Mouse (Mus musculus) lung, postnatal 0 days (tissue): ENCODE measurements around the gene Tfcp2. TPM values are rescaled to one million over a fixed set of nuclear protein-coding genes. Genes with fewer than 3 reads are reported as not detected.
"Not testable (repeated sequence)": the region's sequence is repeated elsewhere in the genome, so short reads cannot be mapped to it uniquely, and the experiment has no call there.

ENCODE experiments used
- ATAC-seq: fragments of 200-750 bp; cut with Nextera tagmentation; 2 replicates; pipeline ENCODE4 v1.8.0; 2017; ENCODE audit warnings: moderate library complexity
- DNase-seq: peaks from one replicate; pipeline ENCODE4 v3.0.0-alpha.2; 2016; ENCODE audit warnings: low spot score
- H3K27ac ChIP-seq: fragments of 300-500 bp; sonication (generic); 2 replicates; pipeline ENCODE4 v1.5.1; 2014; ENCODE audit warnings: antibody characterized with exemption, mild to moderate bottlenecking, low read length, mixed read lengths
- H3K27me3 ChIP-seq: fragments of 300-500 bp; sonication (generic); replicated peaks from 2 replicates; pipeline ENCODE4 v1.6.1; 2014; ENCODE audit warnings: low read length, mixed read lengths; ENCODE audit not compliant: insufficient read depth
- H3K36me3 ChIP-seq: fragments of 300-500 bp; sonication (generic); 2 replicates; pipeline ENCODE4 v1.6.1; 2014; ENCODE audit warnings: low read length, mixed read lengths; ENCODE audit not compliant: insufficient read depth
- H3K4me1 ChIP-seq: fragments of 300-500 bp; sonication (generic); 2 replicates; pipeline ENCODE4 v1.6.1; 2014; ENCODE audit warnings: antibody characterized with exemption, low read depth, low read length, mixed read lengths; ENCODE audit not compliant: insufficient read depth
- H3K4me2 ChIP-seq: fragments of 300-500 bp; sonication (generic); replicated peaks from 2 replicates; pipeline ENCODE4 v1.6.1; 2014; ENCODE audit warnings: low read depth, mild to moderate bottlenecking, low read length, moderate library complexity, mixed read lengths
- H3K4me3 ChIP-seq: fragments of 300-500 bp; sonication (generic); 2 replicates; pipeline ENCODE4 v1.5.1; 2014; ENCODE audit warnings: low read depth, low read length
- H3K9ac ChIP-seq: fragments of 300-500 bp; sonication (generic); replicated peaks from 2 replicates; pipeline ENCODE4 v1.6.1; 2014; ENCODE audit warnings: low read depth, mild to moderate bottlenecking
- H3K9me3 ChIP-seq: fragments of 300-500 bp; sonication (generic); 2 replicates; pipeline ENCODE4 v1.6.1; 2016; ENCODE audit warnings: low read length, mixed read lengths
- CTCF ChIP-seq: IDR thresholded peaks from 2 replicates; pipeline ENCODE4 v1.5.1; 2016; ENCODE audit warnings: antibody characterized with exemption, mild to moderate bottlenecking
- EP300 ChIP-seq: IDR thresholded peaks from 2 replicates; pipeline ENCODE4 v1.6.1; 2016; ENCODE audit warnings: antibody characterized with exemption, mild to moderate bottlenecking, control low read depth
- WGBS: fragments of 180-500 bp; shearing (Covaris S2); extraction: QIAGEN DNeasy Blood & Tissue Kit; methylation state at CpG from one replicate; pipeline ENCODE4 v1.1.7; 2014; 5-methylcytosine and 5-hydroxymethylcytosine counted together
- polyA plus RNA-seq: library from polyadenylated mRNA; unstranded; fragments of >200 nt; fragmentation: Nextera tagmentation; extraction: Ambion mirVana; gene quantifications from 2 replicates; pipeline ENCODE4 v1.2.1, GENCODE M21; 2015

Tfcp2 gene
- polyA plus RNA-seq, 1 experiment from 2014 or later = 13.9 TPM

DNA sequence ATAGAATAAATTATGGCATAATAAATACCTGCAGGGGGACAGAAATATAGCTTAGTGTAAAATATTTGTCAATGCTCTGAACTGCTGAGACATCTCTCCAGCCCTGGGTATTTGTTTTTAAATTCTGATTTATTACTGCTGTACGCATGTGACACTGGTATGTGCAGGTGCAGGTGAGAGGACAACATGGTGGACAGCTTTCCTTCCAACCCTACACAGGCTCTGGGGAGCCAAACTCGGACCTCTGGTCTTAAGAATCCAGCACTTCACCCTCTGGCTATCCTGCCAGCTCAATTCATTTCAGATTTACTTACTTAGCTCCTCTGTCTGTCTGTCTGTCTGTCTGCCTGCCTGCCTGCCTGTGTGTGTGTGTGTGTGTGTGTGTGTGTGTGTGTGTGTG is 36.7 kb downstream of the Tfcp2 start:
- Histone ChIP-seq H3K4me1 (no peaks in the 10 kb centered on the region), H3K36me3 (peaks cover 24% of the 10 kb centered on the region), H3K9me3 (no peaks in the 10 kb centered on the region), H3K27me3 (no peaks in the 10 kb centered on the region), H3K9ac (no peak overlapping the region), H3K27ac (no peak overlapping the region), H3K4me2 (no peak overlapping the region), H3K4me3 (no peak overlapping the region)
- no peak for ATAC-seq
- no peak for DNase-seq
- 89% methylated on average over 2 of the region's 2 CpGs for WGBS
- no peak for TF ChIP-seq EP300
- TF ChIP-seq CTCF = no peak

DNA sequence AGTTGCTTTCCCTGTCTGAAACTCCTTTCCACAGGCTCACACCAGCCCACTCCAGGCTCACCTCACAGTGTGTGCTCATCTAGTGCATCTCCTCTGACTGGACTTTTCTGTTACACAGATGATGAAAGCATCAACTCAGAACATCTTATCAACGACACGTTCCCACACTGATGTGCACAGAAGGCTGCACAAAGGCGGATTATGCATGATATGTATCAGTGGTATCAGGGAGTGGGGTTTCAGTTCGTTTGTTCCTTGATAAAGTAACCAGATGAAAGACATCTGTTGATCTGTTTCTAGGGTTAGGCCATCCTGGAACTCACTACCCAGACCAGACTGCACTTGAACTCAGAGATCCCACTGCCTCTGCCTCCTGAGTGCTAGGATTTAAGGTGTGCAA is 38.4 kb downstream of the Tfcp2 start:
- H3K27me3 ChIP-seq = no peaks in the 10 kb centered on the region
- no peak overlapping the region for H3K4me3 ChIP-seq
- no peaks in the 10 kb centered on the region for H3K9me3 ChIP-seq
- no peak overlapping the region for H3K4me2 ChIP-seq
- H3K4me1 ChIP-seq = no peaks in the 10 kb centered on the region
- no peak overlapping the region for H3K9ac ChIP-seq
- no peak overlapping the region for H3K27ac ChIP-seq
- no peak for ATAC-seq
- DNase-seq = no peak
- WGBS = 78% methylated on average over 4 of the region's 4 CpGs
- TF ChIP-seq EP300 = no peak
- TF ChIP-seq CTCF = no peak
- peaks cover 18% of the 10 kb centered on the region for H3K36me3 ChIP-seq

DNA sequence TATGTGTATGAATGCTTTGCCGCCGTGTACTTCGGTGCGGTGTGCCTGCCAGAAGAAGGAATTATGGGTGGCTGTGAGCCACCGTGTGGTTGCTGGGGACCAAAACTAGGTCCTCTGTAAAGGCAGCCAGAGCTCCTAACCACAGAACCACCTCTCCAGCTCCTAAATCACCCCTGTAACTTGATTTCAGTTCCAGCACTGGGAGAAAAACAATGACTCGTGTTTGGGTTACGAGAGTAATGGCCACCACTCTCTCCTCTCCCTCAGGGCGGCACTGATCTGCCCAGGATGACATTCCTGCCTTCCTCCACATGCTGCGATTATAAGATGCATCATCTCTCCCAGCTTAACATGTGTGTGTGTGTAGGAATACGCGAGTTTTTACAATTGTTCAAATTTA is 41.7 kb downstream of the Tfcp2 start:
- Histone ChIP-seq H3K27ac (no peak overlapping the region), H3K4me2 (no peak overlapping the region), H3K9ac (no peak overlapping the region), H3K4me3 (no peak overlapping the region), H3K36me3 (peaks cover 18% of the 10 kb centered on the region; the same call in 1 of the 2 replicates), H3K27me3 (no peaks in the 10 kb centered on the region), H3K9me3 (no peaks in the 10 kb centered on the region), H3K4me1 (no peaks in the 10 kb centered on the region)
- ATAC-seq = no peak
- no peak for DNase-seq
- 95% methylated on average over 11 of the region's 11 CpGs for WGBS
- TF ChIP-seq CTCF = no peak
- no peak for TF ChIP-seq EP300

DNA sequence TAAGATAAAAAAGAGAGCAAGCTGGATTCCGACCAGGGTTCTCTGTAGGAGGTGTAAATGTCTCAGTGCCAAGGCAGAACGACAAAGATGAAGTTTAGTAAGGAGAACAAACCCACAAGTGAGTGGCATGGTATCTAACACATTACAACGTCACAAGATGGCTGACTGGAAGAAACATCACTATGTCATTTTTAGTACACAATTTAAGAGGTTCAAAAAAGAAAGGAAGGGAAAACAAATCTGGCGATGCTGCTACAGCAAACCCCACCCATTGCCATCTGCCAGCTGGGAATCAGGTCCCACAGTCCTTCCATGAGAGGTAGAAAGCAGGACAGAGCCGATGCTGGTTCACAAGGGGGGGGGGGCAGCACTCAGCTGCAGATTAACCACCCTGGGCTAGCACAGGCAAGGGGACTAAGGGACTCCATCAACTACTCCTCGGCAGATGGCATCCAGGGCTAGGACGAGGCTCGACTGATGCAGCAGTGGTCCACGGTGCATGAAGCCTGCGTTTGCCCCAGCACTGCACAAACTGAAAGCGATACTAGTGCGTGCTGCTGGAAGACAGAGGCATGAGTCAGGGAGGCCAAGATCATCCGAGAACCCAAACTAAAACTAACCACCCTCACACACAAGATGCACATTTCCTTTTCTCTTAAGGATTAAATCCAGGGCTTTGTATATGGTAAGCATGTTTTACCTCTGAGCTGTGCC is 43.2 kb downstream of the Tfcp2 start:
- peaks cover 20% of the 10 kb centered on the region; the same call in 1 of the 2 replicates for H3K36me3 ChIP-seq

DNA sequence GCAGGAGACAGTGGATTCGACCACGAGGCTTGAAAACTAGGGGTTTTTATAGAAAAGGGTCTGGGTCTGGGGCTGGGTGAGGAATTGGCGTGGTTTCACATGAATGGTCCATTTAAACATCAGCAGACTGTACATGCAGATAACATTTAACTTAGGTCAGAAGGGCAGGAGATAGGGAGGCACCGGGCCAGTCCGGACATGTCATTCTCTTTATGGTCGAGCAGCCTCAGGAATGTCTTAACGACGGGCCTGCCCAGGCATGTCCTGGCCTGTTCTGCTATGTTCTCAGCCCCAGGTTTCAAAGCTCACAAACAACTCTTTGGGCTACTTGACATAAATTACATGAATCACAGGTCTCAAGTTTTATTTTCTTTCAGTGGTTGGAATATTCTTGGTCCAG is 52.3 kb downstream of the Tfcp2 start:
- not testable (repeated sequence) for ATAC-seq, H3K4me2 ChIP-seq, DNase-seq, H3K27me3 ChIP-seq, H3K9me3 ChIP-seq, H3K9ac ChIP-seq, H3K27ac ChIP-seq, H3K4me1 ChIP-seq, H3K4me3 ChIP-seq, H3K36me3 ChIP-seq
- 75% methylated on average over 8 of the region's 8 CpGs for WGBS

More for the DNA sequence above, 43.2 kb downstream of the Tfcp2 start:
- no peak overlapping the region for H3K4me2 ChIP-seq
- DNase-seq = no peak
- ATAC-seq = no peak
- 87% methylated on average over 13 of the region's 13 CpGs for WGBS
- H3K27me3 ChIP-seq = no peaks in the 10 kb centered on the region
- no peak overlapping the region for H3K4me3 ChIP-seq
- no peaks in the 10 kb centered on the region for H3K9me3 ChIP-seq
- H3K9ac ChIP-seq = no peak overlapping the region
- no peak overlapping the region for H3K27ac ChIP-seq
- H3K4me1 ChIP-seq = no peaks in the 10 kb centered on the region
- TF ChIP-seq EP300 = no peak
- TF ChIP-seq CTCF = no peak

DNA sequence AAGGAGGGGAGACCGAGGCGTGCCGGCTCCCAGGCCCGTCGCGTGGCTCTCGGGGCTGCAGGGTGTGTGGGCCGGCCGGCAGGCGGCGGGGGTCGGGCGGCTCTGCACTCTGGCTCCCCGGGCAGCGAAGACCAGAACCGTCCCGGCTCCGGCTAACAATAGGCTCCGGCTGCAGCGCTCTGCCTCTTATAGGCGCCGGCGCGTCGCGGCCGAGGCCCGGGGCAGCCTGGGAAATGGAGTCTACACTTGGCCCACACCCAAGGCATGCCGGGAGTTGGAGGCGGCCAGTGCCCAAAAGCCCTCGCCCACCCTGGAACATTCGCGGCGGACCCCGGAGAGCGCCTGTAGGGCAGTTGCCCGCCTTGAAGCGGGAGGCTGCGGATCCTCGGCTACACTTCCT is 56.7 kb downstream of the Tfcp2 start, which contains the start of gene Csrnp2:
TSS of gene Csrnp2 (minus strand) at position 387 of the 400 bp plus-strand sequence.
- Histone ChIP-seq H3K9me3 (no peaks in the 10 kb centered on the region), H3K9ac (peak within 1 kb of the TSS; percentile 62), H3K36me3 (no peaks in the 10 kb centered on the region), H3K4me3 (peak within 1 kb of the TSS; percentile 69), H3K4me1 (peaks cover 6% of the 10 kb centered on the region; the same call in 1 of the 2 replicates), H3K4me2 (peak within 1 kb of the TSS; percentile 99), H3K27ac (peak within 1 kb of the TSS; percentile 64), H3K27me3 (no peaks in the 10 kb centered on the region)
- DNase-seq = peak; percentile 95
- WGBS = 2% methylated on average over 39 of the region's 40 CpGs
- peak; percentile 98 for ATAC-seq
- no peak for TF ChIP-seq EP300
- peak; percentile 58 for TF ChIP-seq CTCF
